Comparison of ENCODE assay signal across 11 mouse cellular contexts in the genomic region with DNA sequence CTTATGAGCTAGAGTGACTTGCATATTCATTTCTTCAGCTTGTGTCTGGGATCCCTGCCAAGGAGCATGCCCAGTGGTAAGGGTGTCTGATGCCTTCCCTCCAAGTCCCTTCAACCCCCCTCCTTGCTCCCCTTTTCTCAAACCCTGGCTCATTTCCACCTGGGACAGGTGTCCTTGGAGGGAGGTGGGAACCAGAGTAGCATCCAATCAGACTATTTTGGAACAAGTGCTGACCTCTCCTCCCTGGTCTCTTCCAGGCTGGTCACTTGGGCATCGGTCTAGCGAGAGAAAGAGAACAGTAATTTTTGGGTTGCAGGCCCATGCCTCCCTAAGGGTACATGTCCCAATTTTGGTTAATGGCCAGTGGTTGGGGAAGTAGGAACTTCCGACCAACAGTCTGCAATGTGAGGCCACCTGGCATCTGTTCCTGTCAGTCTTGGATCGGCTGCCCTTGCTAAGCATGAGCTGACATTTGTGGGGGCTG. TPM values are rescaled to one million over a fixed set of nuclear protein-coding genes. Genes with fewer than 3 reads are reported as not detected.
DNase-seq lines count a peak whose midpoint lies in the region; ATAC-seq lines count a peak whose summit lies in the region.
"Had no signal": no experiment of that assay in that cellular context is flagged by ENCODE, and none has a peak within 500 bp of the region (broad histone marks: within the 10 kb centered on the region; RNA-seq: fewer than 3 reads in every experiment).

No protein-coding gene starts in this region.

- 77% methylated on average over 4 of the region's 4 CpGs for WGBS in neural tube, embryonic 12.5 days
- 62% methylated on average over 4 of the region's 4 CpGs for WGBS in hindbrain, embryonic 15.5 days
- 76% methylated on average over 4 of the region's 4 CpGs for WGBS in neural tube, embryonic 15.5 days

- no peaks in the 10 kb centered on the region for H3K36me3 ChIP-seq in neural tube, embryonic 12.5 days
- no peaks in the 10 kb centered on the region for H3K36me3 ChIP-seq in hindbrain, embryonic 15.5 days
- H3K36me3 ChIP-seq in neural tube, embryonic 15.5 days = no peaks in the 10 kb centered on the region
- H3K36me3 ChIP-seq: heart, embryonic 13.5 days; limb, embryonic 12.5 days had no signal

- no peaks in the 10 kb centered on the region for H3K9me3 ChIP-seq in neural tube, embryonic 12.5 days
- no peaks in the 10 kb centered on the region for H3K9me3 ChIP-seq in hindbrain, embryonic 15.5 days
- H3K9me3 ChIP-seq in neural tube, embryonic 15.5 days (replicated peaks) = no peaks in the 10 kb centered on the region
- H3K9me3 ChIP-seq: heart, embryonic 13.5 days; limb, embryonic 12.5 days had no signal

- DNase-seq in neural tube, embryonic 10.5 days (ENCODE audit: extremely low spot score, low spot score) = no peak
- peak; percentile 79 to 83 for DNase-seq in cerebellum, postnatal 25 days
- no peak for DNase-seq in spleen, adult 18-20 months
- no peak for DNase-seq in right cerebral cortex, postnatal 25 days
- DNase-seq in kidney, adult 11 months = no peak
- DNase-seq: kidney, adult 18-20 months had no signal

- no peak overlapping the region for H3K9ac ChIP-seq in neural tube, embryonic 12.5 days
- no peak overlapping the region for H3K9ac ChIP-seq in hindbrain, embryonic 15.5 days
- H3K9ac ChIP-seq in neural tube, embryonic 15.5 days (replicated peaks) = no peak overlapping the region
- H3K9ac ChIP-seq: heart, embryonic 13.5 days; limb, embryonic 12.5 days had no signal

- no peak overlapping the region for H3K27ac ChIP-seq in neural tube, embryonic 12.5 days
- no peak overlapping the region for H3K27ac ChIP-seq in hindbrain, embryonic 15.5 days (replicated peaks)
- no peak overlapping the region for H3K27ac ChIP-seq in neural tube, embryonic 15.5 days (replicated peaks)
- H3K27ac ChIP-seq: heart, embryonic 13.5 days; limb, embryonic 12.5 days had no signal

- H3K4me2 ChIP-seq in neural tube, embryonic 12.5 days (replicated peaks) = peak overlapping the region; percentile 52
- peak overlapping the region; percentile 48 for H3K4me2 ChIP-seq in hindbrain, embryonic 15.5 days
- H3K4me2 ChIP-seq in neural tube, embryonic 15.5 days = peak overlapping the region; percentile 47
- H3K4me2 ChIP-seq: heart, embryonic 13.5 days; limb, embryonic 12.5 days had no signal

- H3K4me3 ChIP-seq in neural tube, embryonic 12.5 days = no peak overlapping the region
- no peak overlapping the region for H3K4me3 ChIP-seq in hindbrain, embryonic 15.5 days
- H3K4me3 ChIP-seq in neural tube, embryonic 15.5 days (replicated peaks) = no peak overlapping the region
- H3K4me3 ChIP-seq: heart, embryonic 13.5 days; limb, embryonic 12.5 days had no signal

- H3K4me1 ChIP-seq in neural tube, embryonic 12.5 days = peaks cover 65% of the 10 kb centered on the region
- peaks cover 61% of the 10 kb centered on the region for H3K4me1 ChIP-seq in hindbrain, embryonic 15.5 days (replicated peaks)
- H3K4me1 ChIP-seq in neural tube, embryonic 15.5 days = peaks cover 62% of the 10 kb centered on the region

- no peaks in the 10 kb centered on the region for H3K27me3 ChIP-seq in neural tube, embryonic 12.5 days (replicated peaks)
- no peaks in the 10 kb centered on the region for H3K27me3 ChIP-seq in hindbrain, embryonic 15.5 days
- H3K27me3 ChIP-seq in neural tube, embryonic 15.5 days (replicated peaks) = no peaks in the 10 kb centered on the region

- ATAC-seq in neural tube, embryonic 12.5 days (ENCODE audit: low FRiP score, low read depth) = no peak
- ATAC-seq in hindbrain, embryonic 15.5 days (ENCODE audit: low FRiP score, low read depth) = no peak
- no peak for ATAC-seq in neural tube, embryonic 15.5 days (ENCODE audit: low FRiP score)

RNA-seq across cellular contexts. Expression of a gene that starts 14.5 kb away (rescaled TPM):
- polyA plus RNA-seq in neural tube, embryonic 12.5 days (2016; fragmentation: Nextera tagmentation; extraction: Ambion mirVana) = 16.9 and 17.0 TPM in 2 replicates
- 21.2 and 21.6 TPM in 2 replicates for polyA plus RNA-seq in hindbrain, embryonic 15.5 days (2015; fragmentation: Nextera tagmentation; extraction: Ambion mirVana)
- polyA plus RNA-seq in neural tube, embryonic 15.5 days (2015; fragmentation: Nextera tagmentation; extraction: Ambion mirVana) = 11.2 and 13.4 TPM in 2 replicates

Comparison
In these comparisons a context has a peak if more than half of its experiments do, and no peak if none do; other contexts are left out.
1. DNase-seq: peak in cerebellum, postnatal 25 days (2 of 2); none in neural tube, embryonic 10.5 days (single experiment), spleen, adult 18-20 months (0 of 2), right cerebral cortex, postnatal 25 days (single experiment) and kidney, adult 11 months (single experiment).
2. Peak in every context shown above with its lines, with median percentiles within 50 percentile points of each other: H3K4me2 ChIP-seq.